Mouse (Mus musculus) stomach, embryonic 15.5 days (tissue): ENCODE data around the gene Pcnx. TPM values are rescaled to one million over a fixed set of nuclear protein-coding genes. Genes with fewer than 3 reads are reported as not detected.

Source experiments
- ATAC-seq: fragments of 200-750 bp; cut with Nextera tagmentation; 2 replicates; pipeline ENCODE4 v1.8.0; 2017; ENCODE audit warnings: low read depth, moderate number of reproducible peaks, moderate TSS enrichment; ENCODE audit not compliant: insufficient read depth, low FRiP score
- H3K27ac ChIP-seq: fragments of 300-500 bp; sonication (generic); 2 replicates; pipeline ENCODE4 v1.5.1; 2015; ENCODE audit warnings: mild to moderate bottlenecking, inconsistent platforms
- H3K27me3 ChIP-seq: fragments of 300-500 bp; sonication (generic); replicated peaks from 2 replicates; pipeline ENCODE4 v1.6.1; 2015; ENCODE audit warnings: inconsistent platforms
- H3K36me3 ChIP-seq: fragments of 300-500 bp; sonication (generic); 2 replicates; pipeline ENCODE4 v1.6.1; 2015; ENCODE audit warnings: inconsistent platforms
- H3K4me1 ChIP-seq: fragments of 300-500 bp; sonication (generic); 2 replicates; pipeline ENCODE4 v1.6.1; 2015; ENCODE audit warnings: inconsistent platforms
- H3K4me2 ChIP-seq: fragments of 300-500 bp; sonication (generic); 2 replicates; pipeline ENCODE4 v1.6.1; 2015; ENCODE audit warnings: mild to moderate bottlenecking, inconsistent platforms
- H3K4me3 ChIP-seq: fragments of 300-500 bp; sonication (generic); replicated peaks from 2 replicates; pipeline ENCODE4 v1.5.1; 2015; ENCODE audit warnings: inconsistent platforms
- H3K9ac ChIP-seq: fragments of 300-500 bp; sonication (generic); 2 replicates; pipeline ENCODE4 v1.6.1; 2015; ENCODE audit warnings: inconsistent platforms
- H3K9me3 ChIP-seq: fragments of 300-500 bp; sonication (generic); 2 replicates; pipeline ENCODE4 v1.6.1; 2016; ENCODE audit warnings: inconsistent platforms
- WGBS: fragments of 180-500 bp; shearing (Covaris S2); methylation state at CpG from one replicate; pipeline ENCODE4 v1.1.7; 2015; 5-methylcytosine and 5-hydroxymethylcytosine counted together
- polyA plus RNA-seq: library from polyadenylated mRNA; unstranded; fragments of >200 nt; fragmentation: Nextera tagmentation; extraction: Ambion mirVana; gene quantifications from 2 replicates; pipeline ENCODE4 v1.2.1, GENCODE M21; 2015

Pcnx gene
- polyA plus RNA-seq, 1 experiment from 2014 or later = 8.2 TPM

GRCm38 (mm10) chr12:81934510-81934909 is 74.7 kb downstream of the Pcnx start:
- Histone ChIP-seq H3K27ac (no peak overlapping the region), H3K4me1 (no peaks in the 10 kb centered on the region), H3K9ac (no peak overlapping the region), H3K36me3 (no peaks in the 10 kb centered on the region), H3K27me3 (no peaks in the 10 kb centered on the region), H3K9me3 (no peaks in the 10 kb centered on the region), H3K4me3 (no peak overlapping the region), H3K4me2 (no peak overlapping the region)
- ATAC-seq = no peak
- 86% methylated on average over 5 of the region's 5 CpGs for WGBS

GRCm38 (mm10) chr12:81936066-81936465 is 76.2 kb downstream of the Pcnx start:
- H3K4me3 ChIP-seq = no peak overlapping the region
- no peak overlapping the region for H3K4me2 ChIP-seq
- no peaks in the 10 kb centered on the region for H3K27me3 ChIP-seq
- no peaks in the 10 kb centered on the region for H3K36me3 ChIP-seq
- no peak overlapping the region for H3K9ac ChIP-seq
- no peaks in the 10 kb centered on the region for H3K4me1 ChIP-seq
- H3K9me3 ChIP-seq = no peaks in the 10 kb centered on the region
- WGBS = 56% methylated on average over 4 of the region's 4 CpGs
- no peak overlapping the region for H3K27ac ChIP-seq
- no peak for ATAC-seq

- Histone ChIP-seq H3K9me3 (no peaks in the 10 kb centered on the region), H3K27ac (no peak overlapping the region), H3K27me3 (no peaks in the 10 kb centered on the region), H3K36me3 (no peaks in the 10 kb centered on the region), H3K9ac (no peak overlapping the region), H3K4me3 (no peak overlapping the region), H3K4me1 (peaks cover 5% of the 10 kb centered on the region), H3K4me2 (no peak overlapping the region)
- no peak for ATAC-seq
- 87% methylated on average over 9 of the region's 9 CpGs for WGBS
Observed at GRCm38 (mm10) chr12:81941191-81941590, 81.4 kb downstream of the Pcnx start.

DNA sequence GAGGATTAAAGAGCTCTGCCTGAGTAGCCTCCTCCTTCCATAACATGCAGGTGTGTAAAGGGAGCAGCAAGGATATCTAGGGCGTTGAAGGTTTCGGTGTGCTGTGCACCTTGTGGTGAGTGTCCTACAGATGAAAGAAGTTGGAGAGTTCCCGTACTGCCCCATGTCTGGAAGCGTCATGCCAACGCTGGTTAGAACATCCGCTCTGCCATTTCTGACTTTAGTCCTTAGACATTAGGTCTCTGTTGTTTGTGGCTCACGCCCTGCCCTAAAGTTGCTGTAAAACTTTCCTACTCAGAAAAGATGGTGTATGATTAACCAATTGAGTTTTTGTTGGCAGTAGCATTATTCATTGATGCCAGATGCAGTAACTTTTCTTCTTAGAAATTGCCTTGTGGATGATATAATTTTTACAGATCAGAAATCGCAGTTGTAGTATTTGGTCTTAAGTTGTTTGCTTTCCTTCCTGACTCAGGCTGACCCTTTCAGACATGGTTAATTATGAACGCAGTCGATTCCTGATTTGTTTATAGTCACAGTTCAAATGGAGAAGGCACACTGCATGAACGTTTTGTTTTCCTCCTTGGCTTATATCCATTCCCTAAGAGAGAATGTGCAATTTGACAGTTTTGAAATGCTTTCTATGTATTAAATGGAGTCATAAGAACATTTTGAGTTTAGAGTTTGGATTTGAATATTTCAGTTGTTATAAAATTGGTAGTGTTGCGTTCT is 83.7 kb downstream of the Pcnx start:
- ATAC-seq = no peak
- H3K9ac ChIP-seq = no peak overlapping the region
- H3K36me3 ChIP-seq = no peaks in the 10 kb centered on the region
- no peaks in the 10 kb centered on the region for H3K27me3 ChIP-seq
- 50% methylated on average over 12 of the region's 12 CpGs for WGBS
- peak overlapping the region; percentile 5; the same call in 1 of the 2 replicates for H3K27ac ChIP-seq
- H3K4me1 ChIP-seq = peaks cover 5% of the 10 kb centered on the region
- no peak overlapping the region for H3K4me2 ChIP-seq
- H3K9me3 ChIP-seq = no peaks in the 10 kb centered on the region
- H3K4me3 ChIP-seq = no peak overlapping the region

DNA sequence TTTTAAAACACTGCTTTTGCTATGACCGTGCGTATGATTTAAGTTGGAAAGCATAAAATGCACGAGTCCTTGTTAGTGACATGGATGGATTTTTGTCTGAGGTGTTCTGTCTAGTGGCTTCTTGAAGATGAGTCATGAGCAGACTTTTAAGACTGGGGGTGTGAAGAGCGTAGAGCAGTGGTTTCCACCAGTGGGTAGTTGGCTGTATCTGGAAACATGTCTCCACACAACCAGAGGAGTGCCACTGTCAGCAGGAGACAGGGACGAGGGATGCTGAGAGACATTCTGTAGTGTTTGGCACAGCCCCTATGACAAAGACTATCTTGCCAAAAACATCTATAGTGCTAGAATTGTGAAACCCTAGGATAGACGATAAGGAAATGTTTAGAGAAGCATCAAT is 89.2 kb downstream of the Pcnx start:
- Histone ChIP-seq H3K9me3 (no peaks in the 10 kb centered on the region), H3K36me3 (peaks cover 10% of the 10 kb centered on the region; the same call in 1 of the 2 replicates), H3K27ac (no peak overlapping the region), H3K4me2 (no peak overlapping the region), H3K4me3 (no peak overlapping the region), H3K27me3 (no peaks in the 10 kb centered on the region), H3K9ac (no peak overlapping the region), H3K4me1 (no peaks in the 10 kb centered on the region; the same call in 1 of the 2 replicates)
- WGBS = 83% methylated on average over 6 of the region's 6 CpGs
- no peak for ATAC-seq

DNA sequence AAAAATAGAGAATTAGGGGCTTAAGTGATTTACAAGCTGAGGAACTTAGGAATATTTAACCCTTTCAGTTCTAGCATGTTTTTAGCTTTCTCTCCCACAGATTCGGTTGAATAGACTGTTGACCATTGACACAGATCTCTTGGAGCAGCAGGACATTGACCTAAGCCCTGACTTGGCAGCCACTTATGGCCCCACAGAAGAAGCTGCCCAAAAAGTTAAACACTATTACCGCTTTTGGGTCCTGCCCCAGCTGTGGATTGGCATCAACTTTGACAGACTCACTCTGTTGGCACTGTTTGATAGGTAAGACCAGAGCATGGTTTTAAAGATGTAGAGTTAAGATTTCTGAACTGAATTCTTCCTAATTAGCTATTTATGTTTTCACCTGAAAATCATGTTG is 90.2 kb downstream of the Pcnx start:
- no peaks in the 10 kb centered on the region; the same call in 1 of the 2 replicates for H3K4me1 ChIP-seq
- no peak overlapping the region for H3K27ac ChIP-seq
- ATAC-seq = no peak
- H3K9ac ChIP-seq = no peak overlapping the region
- H3K36me3 ChIP-seq = peaks cover 11% of the 10 kb centered on the region; the same call in 1 of the 2 replicates
- H3K27me3 ChIP-seq = no peaks in the 10 kb centered on the region
- H3K9me3 ChIP-seq = no peaks in the 10 kb centered on the region
- no peak overlapping the region for H3K4me2 ChIP-seq
- H3K4me3 ChIP-seq = no peak overlapping the region
- 91% methylated on average over 2 of the region's 2 CpGs for WGBS

DNA sequence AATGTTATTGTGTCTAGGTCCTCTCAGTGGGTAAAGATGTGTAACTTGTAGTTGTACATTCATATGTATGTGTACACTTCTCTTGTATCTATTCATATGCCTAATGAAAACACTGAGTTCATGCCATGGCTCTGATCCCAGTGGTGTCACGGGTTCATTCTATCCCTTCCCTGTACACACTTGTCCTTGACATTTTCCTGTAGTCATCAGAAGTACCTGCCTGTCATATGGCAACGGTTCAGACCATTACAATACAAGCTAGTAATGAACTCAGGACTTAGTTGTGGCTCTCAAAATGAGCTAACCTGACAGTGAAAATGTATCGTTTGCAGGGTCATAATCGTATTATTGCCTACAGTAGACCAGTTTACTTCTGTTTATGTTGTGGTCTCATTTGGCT is 98.5 kb downstream of the Pcnx start:
- H3K4me3 ChIP-seq = no peak overlapping the region
- H3K27me3 ChIP-seq = no peaks in the 10 kb centered on the region
- H3K36me3 ChIP-seq = peaks cover 9% of the 10 kb centered on the region; the same call in 1 of the 2 replicates
- H3K4me1 ChIP-seq = no peaks in the 10 kb centered on the region
- H3K9me3 ChIP-seq = no peaks in the 10 kb centered on the region
- H3K27ac ChIP-seq = no peak overlapping the region
- no peak for ATAC-seq
- WGBS = 81% methylated on average over 4 of the region's 4 CpGs
- no peak overlapping the region for H3K9ac ChIP-seq
- no peak overlapping the region for H3K4me2 ChIP-seq

- H3K27ac ChIP-seq = no peak overlapping the region
- no peaks in the 10 kb centered on the region for H3K27me3 ChIP-seq
- H3K9ac ChIP-seq = no peak overlapping the region
- no peaks in the 10 kb centered on the region for H3K9me3 ChIP-seq
- H3K4me2 ChIP-seq = no peak overlapping the region
- ATAC-seq = no peak
- H3K4me1 ChIP-seq = no peaks in the 10 kb centered on the region
- WGBS = 88% methylated on average over 2 of the region's 2 CpGs
- no peak overlapping the region for H3K4me3 ChIP-seq
- H3K36me3 ChIP-seq = peaks cover 30% of the 10 kb centered on the region
Observed at GRCm38 (mm10) chr12:81965416-81965815, 105.6 kb downstream of the Pcnx start.

DNA sequence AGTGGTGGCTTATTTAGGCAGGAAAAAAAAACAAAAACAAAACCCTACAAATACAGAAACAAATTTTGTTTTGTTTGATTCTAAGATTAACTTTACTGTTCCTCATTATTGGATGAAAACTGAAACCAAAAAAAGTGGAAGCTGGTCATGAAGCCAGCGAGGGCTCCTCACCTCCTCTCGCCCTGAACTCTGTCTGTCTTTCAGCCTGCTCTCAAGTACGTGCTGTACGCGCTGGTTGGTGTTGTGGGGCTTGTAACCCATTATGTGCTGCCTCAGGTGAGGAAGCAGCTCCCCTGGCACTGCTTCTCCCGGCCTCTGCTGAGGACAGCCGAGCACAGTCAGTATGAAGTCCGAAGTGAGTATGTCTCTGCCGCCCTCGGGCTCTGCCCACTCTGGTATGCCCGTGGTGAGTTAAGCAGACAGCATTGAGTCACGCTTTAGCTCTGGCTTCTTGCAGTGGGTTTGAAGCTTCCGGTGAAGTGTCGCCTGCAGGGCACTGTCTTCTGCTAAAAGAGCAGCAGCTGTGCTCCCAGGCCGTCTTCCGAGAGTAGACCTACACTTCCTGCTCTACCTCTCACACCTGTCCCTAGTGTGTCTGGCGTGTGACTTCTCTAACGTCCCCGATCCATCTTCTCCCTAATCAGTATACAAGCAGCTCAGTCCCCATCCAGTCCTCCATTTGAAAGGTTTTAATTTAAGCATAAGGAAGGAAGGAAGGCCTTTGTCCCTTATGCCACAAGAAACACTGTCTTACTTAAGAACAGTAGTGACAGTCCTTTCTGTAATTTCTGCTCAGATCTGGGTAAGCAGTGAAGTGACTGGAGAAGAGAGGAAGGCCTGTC is 111.4 kb downstream of the Pcnx start:
- Histone ChIP-seq H3K27ac (no peak overlapping the region), H3K36me3 (peaks cover 64% of the 10 kb centered on the region)
- 84% methylated on average over 19 of the region's 19 CpGs for WGBS

DNA sequence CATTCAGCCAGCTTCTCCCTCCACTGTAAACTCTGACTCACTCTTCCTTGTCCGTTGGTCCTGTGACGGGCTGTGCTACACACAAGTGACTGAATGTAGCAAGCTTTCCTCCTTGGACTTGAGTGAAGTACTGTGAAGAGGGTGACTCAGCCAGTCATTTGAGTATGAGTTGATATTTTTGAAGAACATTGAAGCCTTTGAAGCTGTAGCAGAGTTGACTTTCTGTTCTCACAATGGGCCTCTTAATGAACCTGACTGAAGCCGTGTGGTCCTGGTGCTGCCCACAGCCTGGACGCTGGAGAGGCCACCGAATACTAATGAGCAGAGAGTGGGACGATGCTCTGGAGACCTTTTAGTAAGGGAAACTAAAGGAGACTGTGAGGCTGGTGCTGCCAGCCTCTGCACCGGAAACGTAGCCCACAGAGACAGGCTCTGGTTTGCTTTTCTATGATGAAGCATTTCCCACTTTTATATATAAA is 112.1 kb downstream of the Pcnx start:
- H3K4me1 ChIP-seq = no peaks in the 10 kb centered on the region
- peaks cover 62% of the 10 kb centered on the region for H3K36me3 ChIP-seq
- no peaks in the 10 kb centered on the region for H3K27me3 ChIP-seq
- H3K9me3 ChIP-seq = no peaks in the 10 kb centered on the region
- H3K9ac ChIP-seq = no peak overlapping the region
- 79% methylated on average over 8 of the region's 8 CpGs for WGBS
- ATAC-seq = no peak
- H3K4me3 ChIP-seq = no peak overlapping the region
- no peak overlapping the region for H3K27ac ChIP-seq
- H3K4me2 ChIP-seq = no peak overlapping the region

More for the DNA sequence above, 111.4 kb downstream of the Pcnx start:
- Histone ChIP-seq H3K4me2 (no peak overlapping the region), H3K4me3 (no peak overlapping the region), H3K9me3 (no peaks in the 10 kb centered on the region), H3K9ac (no peak overlapping the region), H3K27me3 (no peaks in the 10 kb centered on the region), H3K4me1 (no peaks in the 10 kb centered on the region)
- no peak for ATAC-seq

- Histone ChIP-seq H3K9ac (no peak overlapping the region), H3K36me3 (peaks cover 44% of the 10 kb centered on the region), H3K9me3 (no peaks in the 10 kb centered on the region), H3K4me3 (no peak overlapping the region), H3K4me2 (no peak overlapping the region), H3K27me3 (no peaks in the 10 kb centered on the region), H3K4me1 (no peaks in the 10 kb centered on the region), H3K27ac (no peak overlapping the region)
- WGBS = 60% methylated on average over 2 of the region's 2 CpGs
- ATAC-seq = no peak
Observed at GRCm38 (mm10) chr12:81974806-81975205, 115.0 kb downstream of the Pcnx start.

DNA sequence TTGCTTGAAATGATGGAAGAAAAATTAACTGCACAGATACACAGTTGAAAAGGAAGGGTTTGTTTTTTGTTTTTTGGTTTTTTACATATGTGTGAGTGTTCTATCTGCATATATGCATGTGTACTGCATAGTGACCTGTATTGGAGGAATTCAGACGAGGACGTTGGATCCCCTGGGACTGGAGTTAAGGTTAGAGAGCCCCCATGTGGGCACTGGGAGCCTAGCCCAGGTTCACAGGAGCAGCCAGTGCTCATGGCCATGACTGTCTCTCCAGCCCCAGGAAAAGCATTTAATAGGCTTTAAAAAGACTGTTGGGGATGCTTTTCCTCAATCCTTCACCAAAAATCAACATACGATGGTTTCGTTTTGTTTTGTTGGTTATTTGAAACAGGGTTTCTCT is 117.5 kb downstream of the Pcnx start:
- H3K27ac ChIP-seq = no peak overlapping the region
- H3K4me1 ChIP-seq = no peaks in the 10 kb centered on the region
- no peak overlapping the region for H3K4me2 ChIP-seq
- H3K36me3 ChIP-seq = peaks cover 35% of the 10 kb centered on the region
- WGBS = 75% methylated on average over 4 of the region's 4 CpGs
- no peak overlapping the region for H3K9ac ChIP-seq
- no peaks in the 10 kb centered on the region for H3K9me3 ChIP-seq
- H3K4me3 ChIP-seq = no peak overlapping the region
- no peak for ATAC-seq
- H3K27me3 ChIP-seq = no peaks in the 10 kb centered on the region
